Mouse (Mus musculus) brain, adult 2 months (tissue): ENCODE results near the gene Rhpn2.

Experiments
- DNase-seq: peaks from one replicate; pipeline ENCODE4 v3.0.0; 2011; ENCODE audit warnings: low read depth, low spot score

Gene Rhpn2

DNA sequence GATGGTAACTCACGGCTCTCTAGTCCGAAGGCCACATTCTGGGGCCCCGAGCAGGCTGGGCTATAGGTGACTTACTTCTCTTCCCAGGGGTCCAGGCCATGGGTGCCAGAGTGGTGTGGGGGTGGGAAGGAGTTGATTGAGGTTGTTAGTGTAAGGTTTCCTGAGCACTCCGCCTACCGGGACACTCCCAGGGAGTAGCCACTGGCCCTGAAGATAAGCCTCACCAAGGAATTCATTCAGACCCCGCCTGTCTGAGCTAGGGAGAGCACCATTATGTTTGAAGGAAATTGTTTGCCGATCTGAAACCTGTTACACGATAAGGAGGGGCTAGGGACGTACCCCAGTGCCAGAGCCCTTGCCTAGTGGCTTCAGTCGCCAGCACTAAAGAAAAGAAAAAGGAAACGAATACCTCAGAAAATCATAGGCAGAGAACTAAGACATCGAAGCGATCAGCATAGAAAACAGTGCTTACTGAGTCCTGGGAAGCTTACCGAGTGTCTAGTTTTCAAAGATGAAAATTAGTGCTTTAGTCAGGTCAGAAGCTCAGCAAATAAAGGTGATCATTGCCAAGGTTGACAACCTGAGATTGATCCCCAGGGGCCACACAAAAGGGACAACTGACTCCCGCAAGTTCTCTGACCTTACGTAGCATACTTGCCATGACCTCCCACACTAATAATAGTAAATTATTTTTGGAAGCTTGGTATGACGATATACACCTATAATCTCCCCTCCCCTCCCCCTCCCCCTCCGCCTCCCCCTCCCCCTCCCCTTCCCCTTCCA is 14.1 kb downstream of the Rhpn2 start:
- no peak for DNase-seq

DNA sequence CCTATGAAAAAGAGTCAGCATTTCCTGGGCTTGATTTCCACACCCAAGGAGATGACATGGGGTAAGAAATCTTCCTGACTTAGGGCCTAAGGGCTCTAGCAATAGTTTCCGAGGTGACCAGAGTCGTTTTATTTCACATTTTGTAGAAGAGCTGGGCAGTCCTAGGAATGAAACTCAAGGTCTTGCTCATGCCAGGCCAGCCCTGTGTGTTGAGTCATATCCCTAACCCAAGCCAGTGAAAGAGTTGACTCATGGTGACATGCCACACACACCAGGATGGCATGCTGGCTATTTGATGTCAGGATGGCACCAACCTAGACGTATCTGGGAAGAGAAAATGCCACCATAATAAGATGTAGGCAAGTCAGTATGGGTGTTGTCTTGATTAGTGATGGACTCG is 15.1 kb downstream of the Rhpn2 start:
- no peak for DNase-seq

- no peak for DNase-seq
These were observed 16.1 kb downstream of the Rhpn2 start for GRCm38 (mm10) chr7:35349886-35350684.

DNA sequence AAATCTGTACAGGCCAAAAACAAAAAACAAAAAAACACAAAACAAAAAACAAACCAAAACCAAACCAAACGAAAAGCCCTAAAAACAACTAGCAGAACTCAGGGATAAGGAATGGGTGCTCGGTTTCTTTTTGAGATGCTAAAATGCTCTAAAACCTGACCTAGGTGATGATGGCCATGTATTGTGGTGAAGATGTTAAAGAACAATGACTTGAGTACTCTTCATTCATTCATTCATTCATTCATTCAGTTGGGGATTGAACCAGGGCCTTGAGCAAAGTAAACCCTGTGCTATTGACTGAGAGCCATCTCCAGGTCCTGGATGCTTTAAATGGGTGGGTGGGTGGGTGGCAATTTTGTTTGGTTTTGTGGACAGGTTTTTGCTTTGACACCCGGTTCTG is 17.2 kb downstream of the Rhpn2 start:
- no peak for DNase-seq

- no peak for DNase-seq
These were observed 19.3 kb downstream of the Rhpn2 start for GRCm38 (mm10) chr7:35353306-35353705.

DNA sequence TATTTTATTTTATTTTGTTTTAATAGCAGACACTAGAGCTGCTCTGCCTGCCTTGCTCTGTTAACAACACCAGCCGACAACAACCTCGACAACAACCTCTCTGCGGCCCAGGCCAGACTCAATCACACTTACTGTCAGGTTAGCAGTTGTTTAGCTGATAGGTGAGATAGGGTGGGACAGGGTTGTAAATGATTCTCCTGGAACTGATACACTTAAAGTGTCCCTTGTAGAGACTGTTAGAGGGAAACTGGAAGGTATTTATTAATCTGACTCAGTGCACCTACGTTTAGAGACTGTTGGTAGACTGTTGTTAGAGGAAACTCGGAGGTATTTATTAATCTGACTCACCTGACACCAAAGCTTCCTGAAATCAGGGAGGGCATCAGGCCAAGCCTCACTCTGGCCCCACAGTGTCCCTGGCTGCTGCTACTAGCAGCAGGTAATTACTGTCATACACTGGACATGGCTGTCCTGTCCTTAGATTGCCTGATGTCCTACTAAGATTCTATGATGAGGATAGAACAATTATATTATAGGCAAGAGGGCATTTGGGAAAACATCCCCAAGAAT is 21.4 kb downstream of the Rhpn2 start:
- no peak for DNase-seq

DNA sequence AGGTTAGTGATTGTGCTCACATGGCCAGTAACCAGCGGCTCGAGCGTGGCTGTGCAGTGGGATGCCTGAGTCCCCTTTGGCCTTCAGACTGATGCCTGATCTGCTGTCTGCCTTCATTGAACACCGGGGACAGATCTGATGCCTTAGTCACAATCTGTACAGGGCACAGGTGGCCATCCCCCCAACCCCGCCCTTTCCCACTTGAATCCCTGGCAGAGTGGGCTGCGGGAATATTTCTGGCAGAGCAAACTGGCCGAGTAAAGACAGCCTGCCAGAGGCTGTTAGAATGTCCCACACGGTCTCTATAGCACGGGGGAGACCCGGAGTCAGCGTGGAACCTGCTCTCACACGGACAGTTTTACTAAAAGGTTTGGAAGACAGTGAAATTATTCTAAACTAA is 23.7 kb downstream of the Rhpn2 start:
- DNase-seq, result peak; percentile 60

GRCm38 (mm10) chr7:35362253-35362652 is 28.3 kb downstream of the Rhpn2 start:
- no peak for DNase-seq

DNA sequence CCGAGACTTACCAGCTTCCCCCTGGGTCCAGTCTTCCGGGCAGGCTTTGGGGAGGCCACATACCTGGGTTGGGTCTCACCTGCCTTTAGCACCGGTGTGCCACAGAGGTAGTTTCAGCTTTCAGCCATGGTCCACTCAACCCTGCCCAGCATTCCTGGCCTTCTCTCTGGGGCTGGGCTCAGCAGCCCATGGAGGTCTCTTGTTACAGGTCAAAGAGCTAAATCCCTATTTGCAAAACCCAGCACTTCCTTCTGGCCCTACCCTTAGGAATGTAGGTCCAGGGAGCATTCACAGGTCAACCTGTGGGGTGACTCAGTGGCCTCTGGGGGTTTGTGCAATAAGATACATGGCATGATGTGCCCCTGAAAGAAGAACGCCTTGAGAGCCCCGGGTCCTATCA is 28.9 kb downstream of the Rhpn2 start:
- DNase-seq, result no peak

GRCm38 (mm10) chr7:35365161-35365910 is 31.4 kb downstream of the Rhpn2 start:
- DNase-seq, result no peak

GRCm38 (mm10) chr7:35371096-35371495 is 37.1 kb downstream of the Rhpn2 start:
- no peak for DNase-seq

GRCm38 (mm10) chr7:35372483-35373017 is 38.6 kb downstream of the Rhpn2 start:
- no peak for DNase-seq

- no peak for DNase-seq
These were observed 39.4 kb downstream of the Rhpn2 start for GRCm38 (mm10) chr7:35373146-35373989.

- DNase-seq, result no peak
These were observed 40.3 kb downstream of the Rhpn2 start for GRCm38 (mm10) chr7:35374265-35374664.

DNA sequence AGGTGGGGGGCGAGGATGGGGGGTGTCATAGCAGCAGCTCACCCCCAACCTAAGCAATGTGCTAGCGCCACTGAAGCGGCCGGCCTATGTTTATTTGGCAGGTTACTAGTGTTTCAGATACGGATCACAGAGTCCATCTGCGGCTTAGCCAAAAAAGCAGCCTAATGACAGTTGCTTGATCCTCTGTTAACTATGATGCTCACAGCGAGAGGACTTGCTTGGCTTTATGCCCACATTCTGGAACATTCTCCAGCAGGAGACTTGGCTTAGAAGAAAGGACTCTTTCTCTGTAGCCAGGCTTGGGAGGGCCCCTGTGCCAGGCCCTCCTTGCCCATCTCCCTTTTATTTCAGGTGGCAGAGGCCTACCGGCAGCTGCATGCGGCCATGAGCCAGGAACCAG is 42.7 kb downstream of the Rhpn2 start:
- peak; percentile 87 for DNase-seq

DNA sequence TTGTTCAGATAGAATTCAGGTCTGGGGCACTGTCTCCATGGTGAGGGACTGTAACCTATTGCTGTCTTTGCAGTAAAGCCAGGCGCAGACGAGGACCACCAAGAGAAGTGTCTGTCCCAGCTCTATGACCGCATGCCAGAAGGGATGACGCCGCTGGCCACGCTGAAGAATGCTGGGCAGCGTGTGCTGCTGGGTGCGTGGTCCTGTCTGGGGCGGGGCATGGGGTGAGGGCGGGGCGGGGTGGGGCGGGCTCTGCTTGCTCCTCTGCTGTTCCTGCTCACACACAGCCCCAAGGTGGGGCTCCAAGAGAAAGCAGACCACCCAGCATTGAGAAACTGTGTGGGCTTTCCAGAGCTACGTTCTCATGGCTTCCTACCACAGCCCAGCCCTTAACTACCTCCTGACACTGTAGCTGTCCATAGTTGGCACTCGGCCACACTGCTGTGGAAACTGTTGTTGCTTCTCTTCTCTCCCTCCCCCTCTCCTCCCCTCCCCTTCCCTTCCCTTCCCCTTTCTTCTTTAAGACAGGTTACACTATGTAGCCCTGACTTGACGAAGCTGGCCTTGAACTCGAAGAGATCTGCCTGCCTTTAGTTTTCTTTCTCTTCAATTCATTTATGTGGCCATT is 45.6 kb downstream of the Rhpn2 start:
- no peak for DNase-seq

GRCm38 (mm10) chr7:35380351-35380750 is 46.4 kb downstream of the Rhpn2 start:
- no peak for DNase-seq

- no peak for DNase-seq
These were observed 47.9 kb downstream of the Rhpn2 start for GRCm38 (mm10) chr7:35381861-35382260.

DNA sequence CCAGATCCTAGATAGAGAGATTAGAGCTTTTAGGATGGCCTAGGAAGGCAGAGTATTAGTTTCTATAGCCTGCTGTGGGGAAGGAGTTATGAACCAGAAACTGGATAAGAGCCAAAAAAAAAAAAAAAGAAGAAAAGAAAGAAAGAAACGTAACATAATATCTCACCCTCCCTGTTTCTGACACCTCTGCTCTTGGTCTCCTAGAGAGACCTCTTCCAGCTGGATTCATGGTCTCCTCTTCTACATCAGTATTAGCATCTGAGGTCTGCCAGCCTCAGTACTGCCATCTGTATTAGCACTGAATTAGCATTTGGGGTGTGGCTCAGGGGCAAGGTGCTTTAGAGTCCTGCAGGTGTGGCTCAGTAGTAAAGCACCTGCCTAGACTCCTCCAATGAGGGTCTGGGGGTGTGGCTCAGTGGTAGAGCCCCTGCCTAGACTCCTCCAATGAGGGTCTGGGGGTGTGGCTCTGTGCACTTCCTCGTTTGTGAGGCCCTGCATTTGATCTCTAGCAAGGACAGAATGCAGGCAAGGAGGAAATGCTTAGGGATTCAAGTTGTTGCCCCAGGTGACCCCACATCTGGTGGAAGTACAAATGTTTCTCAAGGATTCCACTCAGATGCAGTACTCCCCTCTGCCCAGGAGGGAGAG is 48.9 kb downstream of the Rhpn2 start:
- DNase-seq, result no peak

DNA sequence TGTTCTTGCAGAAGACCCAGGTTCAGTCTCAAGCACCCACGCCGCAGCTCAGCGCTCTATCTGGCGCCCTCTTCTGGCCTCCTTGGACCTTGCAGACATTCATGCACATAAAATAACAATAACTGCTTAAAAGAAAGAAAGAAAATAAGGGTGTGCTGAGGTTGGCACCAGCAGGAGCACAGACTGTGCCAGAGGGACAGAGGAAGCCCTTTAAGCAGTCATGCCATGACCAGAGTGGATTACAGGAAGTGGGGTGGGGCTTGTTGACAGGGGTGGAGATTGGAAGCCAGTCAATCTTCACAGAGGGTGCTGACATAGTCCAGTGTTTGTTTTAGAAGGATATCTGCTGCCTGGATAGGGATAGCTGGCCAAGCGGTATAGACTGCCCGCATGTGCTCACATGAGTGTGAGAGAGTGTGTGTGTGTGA is 52.6 kb downstream of the Rhpn2 start:
- no peak for DNase-seq
